Mouse (Mus musculus): ENCODE results near the gene Fhl2. TPM values are rescaled to one million over a fixed set of nuclear protein-coding genes. Genes with fewer than 3 reads are reported as not detected.

The Fhl2 gene
- polyA plus RNA-seq, 1 experiment = 135 TPM

- peaks cover 44% of the 10 kb centered on the region for H3K79me3 ChIP-seq (ENCODE audit: low read depth)
- H3K27me3 ChIP-seq (ENCODE audit: control insufficient read depth, insufficient read depth, insufficient read length) = no peaks in the 10 kb centered on the region
- H3K79me2 ChIP-seq (ENCODE audit: control insufficient read depth, insufficient read depth) = peaks cover 73% of the 10 kb centered on the region
- no peak overlapping the region for H3K4me3 ChIP-seq (ENCODE audit: insufficient read depth, poor library complexity, severe bottlenecking)
- H3K36me3 ChIP-seq (ENCODE audit: control insufficient read depth, insufficient read depth) = peaks cover 94% of the 10 kb centered on the region
- no peak overlapping the region for H3ac ChIP-seq (ENCODE audit: control insufficient read depth, insufficient read length, low read depth)
- no peak for TF ChIP-seq MYOG (IDR thresholded peaks at IDR 0.05; ENCODE audit: control insufficient read depth, extremely low read depth, insufficient read length)
- no peak for TF ChIP-seq USF1 (IDR thresholded peaks at IDR 0.05; ENCODE audit: low read depth)
- no peak for TF ChIP-seq CEBPB (IDR thresholded peaks at IDR 0.05; ENCODE audit: low read depth)
- no peak for TF ChIP-seq MYOD1 (IDR thresholded peaks at IDR 0.05; ENCODE audit: control insufficient read depth, insufficient read length, low read depth)
- TF ChIP-seq CTCF (IDR thresholded peaks at IDR 0.05; ENCODE audit: control insufficient read depth, insufficient read depth, insufficient read length) = no peak
These were observed 66.4 kb downstream of the Fhl2 start for GRCm38 (mm10) chr1:43130219-43130981.

- Histone ChIP-seq H3K36me3 (ENCODE audit: control insufficient read depth, insufficient read depth) (peaks cover 95% of the 10 kb centered on the region), H3K4me3 (ENCODE audit: insufficient read depth, poor library complexity, severe bottlenecking) (no peak overlapping the region), H3K79me3 (ENCODE audit: low read depth) (peaks cover 22% of the 10 kb centered on the region), H3K27me3 (ENCODE audit: control insufficient read depth, insufficient read depth, insufficient read length) (no peaks in the 10 kb centered on the region), H3K79me2 (ENCODE audit: control insufficient read depth, insufficient read depth) (peaks cover 49% of the 10 kb centered on the region), H3ac (ENCODE audit: control insufficient read depth, insufficient read length, low read depth) (no peak overlapping the region)
- TF ChIP-seq MYOG (IDR thresholded peaks at IDR 0.05; ENCODE audit: control insufficient read depth, extremely low read depth, insufficient read length) (no peak), USF1 (IDR thresholded peaks at IDR 0.05; ENCODE audit: low read depth) (peak; percentile 37), MAX (IDR thresholded peaks at IDR 0.05) (no peak), CTCF (IDR thresholded peaks at IDR 0.05; ENCODE audit: control insufficient read depth, insufficient read depth, insufficient read length) (no peak), MYOD1 (IDR thresholded peaks at IDR 0.05; ENCODE audit: control insufficient read depth, insufficient read length, low read depth) (peak; percentile 85), FOSL1 (IDR thresholded peaks at IDR 0.05; ENCODE audit: insufficient read depth, low read length, poor library complexity, severe bottlenecking) (no peak), CEBPB (IDR thresholded peaks at IDR 0.05; ENCODE audit: low read depth) (peak; percentile 58)
These were observed 68.8 kb downstream of the Fhl2 start for GRCm38 (mm10) chr1:43127820-43128610.

GRCm38 (mm10) chr1:43127196-43127595 is 69.6 kb downstream of the Fhl2 start:
- TF ChIP-seq CTCF (IDR thresholded peaks at IDR 0.05; ENCODE audit: control insufficient read depth, insufficient read depth, insufficient read length) (no peak), USF1 (IDR thresholded peaks at IDR 0.05; ENCODE audit: low read depth) (no peak), CEBPB (IDR thresholded peaks at IDR 0.05; ENCODE audit: low read depth) (no peak), FOSL1 (IDR thresholded peaks at IDR 0.05; ENCODE audit: insufficient read depth, low read length, poor library complexity, severe bottlenecking) (no peak), MYOG (IDR thresholded peaks at IDR 0.05; ENCODE audit: control insufficient read depth, extremely low read depth, insufficient read length) (no peak), MYOD1 (IDR thresholded peaks at IDR 0.05; ENCODE audit: control insufficient read depth, insufficient read length, low read depth) (no peak), MAX (IDR thresholded peaks at IDR 0.05) (no peak)
- Histone ChIP-seq H3K36me3 (ENCODE audit: control insufficient read depth, insufficient read depth) (peaks cover 96% of the 10 kb centered on the region), H3K79me2 (ENCODE audit: control insufficient read depth, insufficient read depth) (peaks cover 41% of the 10 kb centered on the region), H3K4me3 (ENCODE audit: insufficient read depth, poor library complexity, severe bottlenecking) (no peak overlapping the region), H3K27me3 (ENCODE audit: control insufficient read depth, insufficient read depth, insufficient read length) (no peaks in the 10 kb centered on the region), H3K79me3 (ENCODE audit: low read depth) (peaks cover 15% of the 10 kb centered on the region), H3ac (ENCODE audit: control insufficient read depth, insufficient read length, low read depth) (no peak overlapping the region)

GRCm38 (mm10) chr1:43124726-43125125 is 72.1 kb downstream of the Fhl2 start:
- Histone ChIP-seq H3ac (ENCODE audit: control insufficient read depth, insufficient read length, low read depth) (no peak overlapping the region), H3K27me3 (ENCODE audit: control insufficient read depth, insufficient read depth, insufficient read length) (no peaks in the 10 kb centered on the region), H3K79me3 (ENCODE audit: low read depth) (peaks cover 9% of the 10 kb centered on the region), H3K79me2 (ENCODE audit: control insufficient read depth, insufficient read depth) (peaks cover 22% of the 10 kb centered on the region), H3K36me3 (ENCODE audit: control insufficient read depth, insufficient read depth) (peaks cover 89% of the 10 kb centered on the region), H3K4me3 (ENCODE audit: insufficient read depth, poor library complexity, severe bottlenecking) (no peak overlapping the region)
- TF ChIP-seq USF1 (IDR thresholded peaks at IDR 0.05; ENCODE audit: low read depth) = no peak
- no peak for TF ChIP-seq CEBPB (IDR thresholded peaks at IDR 0.05; ENCODE audit: low read depth)
- TF ChIP-seq MAX (IDR thresholded peaks at IDR 0.05) = no peak
- no peak for TF ChIP-seq MYOD1 (IDR thresholded peaks at IDR 0.05; ENCODE audit: control insufficient read depth, insufficient read length, low read depth)
- no peak for TF ChIP-seq MYOG (IDR thresholded peaks at IDR 0.05; ENCODE audit: control insufficient read depth, extremely low read depth, insufficient read length)
- no peak for TF ChIP-seq CTCF (IDR thresholded peaks at IDR 0.05; ENCODE audit: control insufficient read depth, insufficient read depth, insufficient read length)
- no peak for TF ChIP-seq FOSL1 (IDR thresholded peaks at IDR 0.05; ENCODE audit: insufficient read depth, low read length, poor library complexity, severe bottlenecking)

- TF ChIP-seq CTCF (IDR thresholded peaks at IDR 0.05; ENCODE audit: control insufficient read depth, insufficient read depth, insufficient read length) (no peak), MAX (IDR thresholded peaks at IDR 0.05) (no peak), USF1 (IDR thresholded peaks at IDR 0.05; ENCODE audit: low read depth) (no peak), FOSL1 (IDR thresholded peaks at IDR 0.05; ENCODE audit: insufficient read depth, low read length, poor library complexity, severe bottlenecking) (no peak), CEBPB (IDR thresholded peaks at IDR 0.05; ENCODE audit: low read depth) (no peak), MYOD1 (IDR thresholded peaks at IDR 0.05; ENCODE audit: control insufficient read depth, insufficient read length, low read depth) (no peak), MYOG (IDR thresholded peaks at IDR 0.05; ENCODE audit: control insufficient read depth, extremely low read depth, insufficient read length) (no peak)
- no peaks in the 10 kb centered on the region for H3K27me3 ChIP-seq (ENCODE audit: control insufficient read depth, insufficient read depth, insufficient read length)
- no peak overlapping the region for H3K4me3 ChIP-seq (ENCODE audit: insufficient read depth, poor library complexity, severe bottlenecking)
- H3K79me2 ChIP-seq (ENCODE audit: control insufficient read depth, insufficient read depth) = peaks cover 15% of the 10 kb centered on the region
- peaks cover 80% of the 10 kb centered on the region for H3K36me3 ChIP-seq (ENCODE audit: control insufficient read depth, insufficient read depth)
- H3ac ChIP-seq (ENCODE audit: control insufficient read depth, insufficient read length, low read depth) = peak overlapping the region; percentile 6
- peaks cover 6% of the 10 kb centered on the region for H3K79me3 ChIP-seq (ENCODE audit: low read depth)
These were observed 74.2 kb downstream of the Fhl2 start for GRCm38 (mm10) chr1:43122616-43123015.

Data from C2C12 (cell line).